Mouse (Mus musculus) cerebellum, postnatal 10 days (tissue): Measurements from ENCODE around the gene Ube2b.
A peak's percentile ranks its signal among the peaks of the same experiment; 100 is the strongest.

ENCODE experiments used
- DNase-seq, 2 experiments: peaks; one replicate each; pipeline ENCODE4 v3.0.0; 2021; ENCODE audit warnings: mixed read lengths in 2 of 2

Ube2b gene

GRCm38 (mm10) chr11:52000290-52000962 lies at the start of gene Ube2b:
Gene Ube2b, minus strand, starts transcription at chr11:52000762.
- DNase-seq: peak; percentile 98 to 99

GRCm38 (mm10) chr11:52046446-52047165 lies 46.0 kb upstream of the Ube2b start:
- no peak for DNase-seq

- no peak for DNase-seq
Observed at GRCm38 (mm10) chr11:52044156-52044555, 43.6 kb upstream of the Ube2b start.

- DNase-seq: no peak
Observed at GRCm38 (mm10) chr11:52043224-52043623, 42.7 kb upstream of the Ube2b start.

- DNase-seq: no peak
Observed at GRCm38 (mm10) chr11:52037659-52038058, 37.1 kb upstream of the Ube2b start.

GRCm38 (mm10) chr11:52035905-52036304 lies 35.3 kb upstream of the Ube2b start:
- no peak for DNase-seq

GRCm38 (mm10) chr11:52033953-52034352 lies 33.4 kb upstream of the Ube2b start:
- DNase-seq: peak in 1 of 2 experiments; percentile 16

GRCm38 (mm10) chr11:52032356-52032755 lies 31.8 kb upstream of the Ube2b start:
- DNase-seq: no peak

GRCm38 (mm10) chr11:52018217-52018616 lies 17.7 kb upstream of the Ube2b start:
- no peak for DNase-seq

GRCm38 (mm10) chr11:52011541-52011940 lies 11.0 kb upstream of the Ube2b start:
- DNase-seq: no peak

GRCm38 (mm10) chr11:52011011-52011410 lies 10.4 kb upstream of the Ube2b start:
- no peak for DNase-seq

- DNase-seq: no peak
Observed at GRCm38 (mm10) chr11:52005586-52005985, 5.0 kb upstream of the Ube2b start.

- peak; percentile 94 to 96 for DNase-seq
Observed at GRCm38 (mm10) chr11:52003772-52004528, 3.4 kb upstream of the Ube2b start, which contains the start of gene Cdkl3. Gene Cdkl3, plus strand, starts transcription at chr11:52004221.

GRCm38 (mm10) chr11:52003505-52003771 lies 2.9 kb upstream of the Ube2b start:
- DNase-seq: no peak

- DNase-seq: no peak
Observed at GRCm38 (mm10) chr11:52002842-52003504, 2.4 kb upstream of the Ube2b start.

GRCm38 (mm10) chr11:52001861-52002260 lies 1.3 kb upstream of the Ube2b start:
- DNase-seq: no peak

GRCm38 (mm10) chr11:52001341-52001740 lies 779 bp upstream of the Ube2b start:
- peak in 1 of 2 experiments; percentile 18 for DNase-seq

- peak; percentile 83 to 84 for DNase-seq
Observed at GRCm38 (mm10) chr11:51999611-52000289, 812 bp downstream of the Ube2b start.

- DNase-seq: no peak
Observed at GRCm38 (mm10) chr11:51971644-51972043, 28.9 kb downstream of the Ube2b start.

- no peak for DNase-seq
Observed at GRCm38 (mm10) chr11:51969511-51969910, 31.1 kb downstream of the Ube2b start.

- no peak for DNase-seq
Observed at GRCm38 (mm10) chr11:51968896-51969295, 31.7 kb downstream of the Ube2b start.
